Mouse (Mus musculus): ENCODE data around the gene Slc2a3.

Gene Slc2a3

DNA sequence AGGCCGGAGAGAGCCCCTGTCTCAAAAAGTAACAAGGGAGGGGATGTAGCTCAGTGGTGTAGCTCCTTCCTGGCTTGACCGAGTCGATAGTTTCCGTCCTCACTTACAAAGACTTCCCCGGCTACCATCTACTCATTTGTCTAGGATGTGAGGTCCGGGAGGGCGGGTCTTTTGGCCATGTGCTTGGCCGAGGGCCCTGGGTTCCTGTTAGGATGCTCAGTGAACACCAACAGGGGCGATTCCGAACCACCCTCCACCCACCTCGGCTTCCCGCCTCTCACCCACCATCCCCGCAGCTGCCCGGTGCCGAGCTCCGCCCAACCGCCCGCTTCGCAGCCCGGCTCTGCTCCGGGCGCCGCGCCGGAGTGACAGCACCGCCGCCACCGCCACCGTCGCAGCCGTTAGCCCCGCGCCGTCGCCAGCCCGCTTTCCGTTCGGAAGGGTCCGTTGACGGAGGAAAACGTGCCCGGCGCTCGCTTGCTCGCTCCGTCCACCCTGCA is at the start of gene Slc2a3:
Gene Slc2a3 (minus strand): TSS at position 340 of the 500 bp plus-strand sequence.
- DNase-seq: peak in 1 of 2 experiments; percentile 81

DNA sequence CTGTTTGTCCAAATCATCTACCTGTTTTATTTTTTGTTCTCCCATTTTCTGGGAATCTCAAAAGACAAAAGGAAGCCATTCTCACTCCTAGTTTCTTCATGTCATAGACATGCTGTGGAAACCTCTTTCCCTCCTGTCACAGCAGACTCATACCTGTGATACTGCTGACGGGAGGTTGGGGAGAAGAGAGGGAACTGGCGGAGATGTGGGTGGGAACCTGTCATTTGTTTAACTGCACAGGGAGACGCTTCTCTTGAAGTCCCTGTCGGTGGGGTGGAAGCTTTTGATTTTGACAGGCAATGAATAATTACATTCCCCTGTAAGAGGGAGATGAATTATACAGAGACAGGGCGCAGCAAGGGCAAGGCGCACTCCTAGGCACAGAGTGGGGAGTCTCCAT is 42.3 kb upstream of the Slc2a3 start:
- DNase-seq: no peak

DNA sequence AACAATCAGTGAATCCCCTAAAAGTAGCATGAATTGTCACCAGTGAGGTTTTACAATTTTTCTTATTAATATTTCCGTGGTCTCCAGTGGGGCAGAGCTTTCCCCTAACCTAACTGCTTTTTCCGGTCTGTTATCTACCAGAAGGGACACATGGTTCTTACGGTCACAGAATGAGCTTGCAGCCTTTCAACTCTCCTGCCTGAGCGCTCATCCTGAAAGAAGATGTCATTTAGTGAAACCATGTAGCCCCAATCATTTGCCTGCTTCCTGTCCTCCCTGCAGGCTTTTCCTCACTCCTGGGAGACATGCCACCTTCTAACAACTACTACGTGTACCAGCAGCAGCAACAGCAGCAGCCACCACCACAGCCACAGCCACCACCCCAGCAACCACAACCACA is 36.1 kb upstream of the Slc2a3 start:
- DNase-seq: no peak

DNA sequence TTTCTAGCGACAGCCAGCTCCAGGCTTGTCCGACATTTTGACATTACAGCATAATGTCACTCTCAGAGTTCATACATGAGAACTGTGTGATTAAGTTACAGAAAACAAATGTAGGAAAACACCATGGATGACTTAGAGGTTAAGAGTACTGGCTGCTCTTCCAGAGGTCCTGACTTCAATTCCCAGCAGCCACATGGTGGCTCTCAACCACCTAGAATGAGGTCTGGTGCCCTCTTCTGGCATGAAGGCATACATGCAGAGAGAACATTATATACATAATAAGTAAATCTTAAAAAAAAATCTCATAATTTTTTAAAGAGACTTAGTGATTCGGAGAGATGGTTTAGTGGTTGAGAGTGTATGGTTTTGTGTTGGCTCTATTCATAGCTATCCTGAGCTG is 35.5 kb upstream of the Slc2a3 start:
- no peak for DNase-seq

DNA sequence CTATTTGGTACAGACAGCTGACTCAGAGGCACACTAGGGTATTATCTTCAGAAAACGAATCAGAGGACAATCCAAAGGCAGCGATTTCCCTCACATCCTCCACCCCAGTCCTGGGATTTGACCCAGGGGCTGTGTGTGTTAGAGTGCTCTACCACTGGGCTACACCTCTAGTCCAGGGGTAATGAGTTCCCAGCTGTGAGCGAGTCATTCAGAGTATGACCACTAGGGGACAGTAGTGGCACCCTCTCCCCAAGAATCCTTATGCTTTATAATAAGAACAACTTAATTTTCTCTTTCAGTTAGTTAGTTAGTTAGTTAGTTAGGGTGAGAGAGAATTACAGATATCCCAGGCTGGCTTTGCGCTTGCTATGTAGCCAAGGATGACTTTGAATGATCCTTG is 32.9 kb upstream of the Slc2a3 start:
- DNase-seq: peak; percentile 33 to 55

DNA sequence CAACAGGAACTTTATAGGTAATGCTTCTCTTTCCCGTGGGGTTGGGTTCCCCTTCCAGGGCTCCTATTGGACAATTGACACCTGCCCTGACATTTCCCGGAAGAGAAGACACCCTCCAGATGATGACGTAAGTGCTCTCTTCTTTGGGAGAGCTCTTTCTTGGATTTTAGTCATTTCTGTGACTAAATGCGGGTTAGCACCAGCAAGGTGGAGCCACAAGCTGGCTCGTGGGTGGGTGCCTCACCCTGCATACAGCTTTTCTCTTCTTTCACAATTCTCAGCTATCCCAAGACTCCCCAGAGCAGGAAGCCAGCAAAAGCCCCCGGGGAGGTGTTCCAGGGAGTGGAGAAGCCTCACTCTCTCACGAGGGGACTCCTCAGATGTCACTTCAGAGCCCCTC is 31.4 kb upstream of the Slc2a3 start:
- DNase-seq: no peak

DNA sequence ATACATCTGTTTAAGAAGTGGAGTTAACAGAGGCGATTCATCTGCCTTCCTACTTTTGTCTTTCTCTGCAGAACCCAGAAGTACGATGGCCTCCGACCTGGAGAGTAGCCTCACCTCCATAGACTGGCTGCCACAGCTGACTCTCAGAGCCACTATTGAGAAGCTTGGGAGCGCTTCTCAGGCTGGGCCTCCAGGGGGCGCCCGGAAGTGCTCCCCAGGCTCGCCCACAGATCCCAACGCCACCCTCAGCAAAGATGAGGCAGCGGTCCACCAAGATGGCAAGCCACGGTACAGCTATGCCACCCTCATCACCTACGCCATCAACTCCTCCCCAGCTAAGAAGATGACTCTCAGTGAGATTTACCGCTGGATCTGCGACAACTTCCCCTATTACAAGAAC is 26.6 kb upstream of the Slc2a3 start:
- DNase-seq: peak; percentile 50 to 54

DNA sequence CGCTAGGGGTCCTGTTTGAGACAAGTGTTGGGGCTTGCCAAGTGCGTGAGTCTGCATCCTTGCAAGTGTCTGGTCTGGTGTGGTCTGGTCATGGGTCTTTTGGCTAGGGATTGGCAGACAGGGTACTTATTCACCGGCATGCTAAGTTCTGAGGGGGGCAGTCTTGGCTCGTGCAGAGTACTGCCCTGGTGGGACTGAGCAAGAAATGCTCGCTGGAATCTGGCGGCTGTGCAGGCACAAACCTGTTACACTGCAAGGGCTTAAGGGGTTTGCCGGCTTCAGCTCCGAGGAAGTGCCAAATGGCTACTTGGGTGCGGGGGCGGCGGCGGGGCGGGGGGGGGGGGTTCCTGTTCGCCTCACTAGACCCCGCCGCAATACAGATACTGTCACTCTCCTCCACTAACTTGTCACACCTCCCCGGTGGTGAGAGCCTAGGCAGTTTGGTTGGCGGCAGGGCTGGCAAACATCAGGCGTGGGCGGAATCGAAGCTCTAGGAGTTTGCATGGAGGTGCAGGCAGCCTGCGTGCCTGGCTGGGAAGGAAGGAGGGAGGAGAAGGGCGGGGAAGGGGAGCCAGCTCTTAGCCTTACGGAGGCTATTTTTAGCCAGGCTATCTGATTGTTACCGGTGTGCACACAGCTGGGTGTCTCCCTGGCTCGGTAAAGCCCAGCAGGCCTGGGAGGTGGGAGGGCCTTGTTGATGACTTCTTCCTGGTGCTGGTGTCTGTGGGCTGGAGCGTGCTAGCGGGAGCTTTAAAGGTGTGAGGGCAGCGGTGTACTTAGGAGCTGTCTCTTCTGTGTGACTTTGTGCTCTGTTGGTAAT is 24.7 kb upstream of the Slc2a3 start:
- DNase-seq: peak; percentile 58 to 64

DNA sequence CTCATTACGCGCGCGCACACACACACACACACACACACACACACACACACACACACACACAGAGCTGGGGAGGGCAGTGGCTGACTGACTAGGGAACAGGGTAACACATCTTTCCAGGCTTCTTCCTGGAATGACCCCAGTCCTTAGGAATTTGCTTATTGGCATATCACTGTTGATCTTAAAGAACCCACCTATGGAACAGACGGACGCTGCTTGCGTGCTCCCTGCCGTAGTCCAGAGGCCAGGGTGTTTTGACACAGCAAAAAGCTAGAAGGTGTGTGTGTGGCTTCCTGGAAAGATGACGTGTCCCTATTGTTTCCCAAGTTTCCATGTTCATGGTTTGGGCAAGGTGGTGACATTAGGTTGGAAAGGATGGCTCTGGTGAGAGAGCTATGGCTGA is 23.7 kb upstream of the Slc2a3 start:
- DNase-seq: no peak

DNA sequence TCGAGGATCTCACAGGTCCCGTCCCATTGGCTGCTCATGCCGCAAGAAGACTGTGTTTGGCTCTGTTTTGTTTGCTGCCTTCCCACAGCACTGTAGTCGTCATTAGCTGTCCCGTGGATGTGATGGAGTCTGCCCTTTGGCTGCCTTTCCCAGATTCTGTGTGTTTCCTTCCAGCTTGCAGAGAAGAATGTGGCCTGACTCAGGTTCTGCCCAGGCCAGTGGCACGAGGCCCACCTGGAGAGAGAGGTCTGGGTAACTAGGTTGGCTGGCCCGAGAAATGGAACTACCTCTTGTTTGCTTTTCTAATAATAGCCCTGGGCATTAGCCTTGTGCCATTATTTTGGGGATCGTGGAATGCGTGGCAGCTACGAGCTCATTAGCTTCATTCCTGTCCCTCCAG is 22.6 kb upstream of the Slc2a3 start:
- no peak for DNase-seq

DNA sequence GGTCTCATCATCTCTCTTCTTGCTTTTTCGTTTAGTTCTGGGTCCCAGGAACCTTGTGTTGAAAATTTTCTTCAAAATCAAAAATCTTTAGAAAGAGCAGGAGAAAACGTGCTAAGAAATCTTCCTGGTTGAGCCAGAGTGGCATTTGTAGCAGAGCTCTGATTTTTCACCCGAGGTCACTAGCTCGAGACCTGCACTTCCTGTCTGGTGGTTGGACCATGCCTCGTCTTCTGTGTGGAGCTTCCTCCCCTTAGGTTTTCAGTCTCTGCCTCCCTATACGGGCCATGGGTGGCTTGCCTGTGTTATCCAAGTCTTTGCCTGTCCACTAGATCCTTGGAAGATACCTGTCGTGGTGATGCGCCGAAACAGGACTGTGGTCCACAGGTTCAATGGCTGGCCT is 20.4 kb upstream of the Slc2a3 start:
- no peak for DNase-seq

DNA sequence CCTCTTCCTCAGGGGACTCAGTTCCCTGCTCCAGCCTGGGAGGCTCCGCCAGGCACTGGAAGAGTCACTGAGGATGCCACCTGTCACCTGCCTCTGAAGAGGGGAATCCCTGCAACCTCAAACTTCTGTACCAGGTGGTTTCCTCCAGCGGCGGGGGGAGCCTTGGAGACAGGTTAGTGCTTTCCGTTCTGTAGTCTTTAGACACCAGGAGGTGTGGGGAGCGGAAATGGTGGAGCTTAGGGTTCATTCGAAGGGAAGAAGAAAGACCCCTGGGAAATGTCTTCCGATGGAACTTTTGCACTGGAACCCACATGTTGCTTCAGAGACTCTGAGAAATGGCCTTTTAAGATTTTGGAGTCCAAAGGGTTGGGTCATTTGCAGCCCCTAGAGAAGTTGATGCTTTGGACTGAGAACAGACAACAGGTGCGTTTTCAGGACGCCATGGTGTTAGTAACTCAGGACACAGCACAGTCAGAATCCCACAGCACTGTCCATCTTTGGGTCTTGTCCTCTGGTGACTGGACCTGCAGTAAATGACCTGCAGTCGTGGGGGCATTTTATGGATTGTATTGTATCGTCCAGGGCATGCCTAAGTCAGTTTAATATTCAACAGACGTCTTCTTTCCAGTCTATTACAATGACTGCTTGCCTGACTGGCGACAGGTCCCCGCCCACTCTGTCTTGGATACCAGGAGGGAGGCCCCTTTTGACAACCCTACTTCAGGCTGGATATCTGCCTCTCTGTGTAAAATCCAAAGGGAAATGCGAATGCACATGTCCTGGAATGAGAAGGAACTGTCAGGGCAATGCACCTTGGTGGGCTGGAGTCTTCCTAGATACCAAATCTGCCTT is 19.6 kb upstream of the Slc2a3 start:
- DNase-seq: no peak

DNA sequence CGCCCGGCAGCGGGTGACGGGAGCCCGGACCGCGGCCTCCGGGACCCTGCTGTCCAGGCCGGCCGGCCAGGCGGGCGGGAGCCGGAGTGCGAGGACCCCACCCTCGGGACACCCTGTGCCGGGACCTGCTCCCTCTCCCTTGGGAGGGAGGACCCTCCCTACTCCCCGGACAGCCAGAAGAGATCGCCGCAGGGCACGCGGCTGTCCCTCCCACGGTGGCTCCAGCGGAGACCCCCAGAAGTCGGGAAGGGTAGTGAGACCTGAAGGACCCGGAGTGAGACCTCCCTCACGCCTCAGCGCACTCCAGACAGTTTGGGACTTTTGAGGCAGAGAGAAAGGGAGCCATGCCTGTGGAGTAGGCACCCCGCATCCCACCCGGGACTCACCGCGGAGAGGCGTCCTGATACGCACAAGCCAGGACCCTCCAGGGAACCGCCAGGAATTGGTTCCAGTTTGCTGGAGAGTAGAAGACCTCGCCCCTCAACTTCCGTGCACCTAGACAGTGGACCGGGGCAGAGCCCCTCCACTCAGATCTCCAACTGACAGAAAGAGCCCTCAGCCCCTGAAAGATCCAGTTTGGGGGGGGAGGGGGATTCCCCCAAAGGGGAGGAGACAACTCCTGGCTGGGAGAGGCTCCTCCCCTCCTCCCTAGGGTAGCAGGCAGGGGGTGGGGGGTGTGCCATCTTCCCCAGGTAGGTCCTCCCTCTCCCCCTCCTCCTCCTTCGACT is 18.8 kb upstream of the Slc2a3 start:
- DNase-seq: peak; percentile 53 to 57

DNA sequence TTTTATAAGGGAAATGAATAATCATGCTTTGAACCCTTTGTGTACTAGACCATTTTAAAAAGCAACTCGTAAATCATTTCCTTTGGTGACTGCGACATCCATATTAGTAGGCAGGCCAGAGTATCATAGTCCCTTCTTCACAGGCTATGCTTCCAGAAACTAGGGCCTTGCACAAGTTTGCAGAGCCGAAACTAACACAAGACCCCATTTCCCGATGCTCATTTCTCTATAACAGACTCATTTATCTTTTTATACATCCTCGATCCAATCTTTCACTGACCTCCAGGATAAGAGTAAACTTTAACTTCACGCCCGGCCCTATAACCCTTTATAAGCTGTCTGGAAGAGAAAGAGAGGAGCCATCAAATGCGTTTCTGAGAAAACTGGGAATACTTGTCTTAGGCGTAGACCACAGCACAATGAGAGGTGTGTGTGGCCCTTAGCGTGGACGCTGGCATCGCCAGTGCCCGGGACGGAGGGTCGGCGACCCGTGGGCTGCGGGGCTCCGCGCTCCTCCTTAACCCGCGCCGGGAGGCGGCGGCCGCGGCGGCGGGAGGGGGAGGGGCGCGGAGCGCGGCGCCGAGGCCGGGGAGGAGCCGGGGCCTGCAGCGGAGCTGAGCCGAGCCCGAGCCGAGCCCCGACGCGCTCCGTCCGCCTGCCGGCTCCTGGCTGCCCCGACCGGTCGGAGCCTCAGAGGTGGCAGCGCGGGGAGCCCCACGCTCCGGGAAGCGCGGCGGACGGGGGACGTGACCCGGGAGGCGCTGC is 18.0 kb upstream of the Slc2a3 start, which contains the start of gene Foxj2:
Gene Foxj2 (plus strand): TSS at position 609 of the 765 bp plus-strand sequence.
- DNase-seq: peak; percentile 83 to 86

DNA sequence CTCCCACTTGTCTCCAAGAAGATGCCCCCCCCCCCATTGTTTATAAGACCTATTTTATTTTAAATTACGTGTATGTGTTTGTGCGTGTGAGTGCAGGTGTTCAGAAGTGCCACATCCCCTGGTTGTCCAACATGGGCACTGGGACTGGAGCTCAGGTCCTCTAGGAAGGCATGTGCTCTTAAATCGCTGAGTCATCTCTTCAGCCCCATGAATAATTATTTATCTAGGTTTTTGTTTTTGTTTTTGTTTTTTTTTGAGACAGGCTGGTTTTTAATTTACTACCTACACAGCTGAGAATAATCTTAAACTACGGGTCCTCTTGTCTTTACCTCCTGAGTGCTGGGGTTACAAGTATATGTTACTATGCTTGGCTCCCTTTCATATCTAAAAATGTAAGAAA is 12.2 kb upstream of the Slc2a3 start:
- no peak for DNase-seq

DNA sequence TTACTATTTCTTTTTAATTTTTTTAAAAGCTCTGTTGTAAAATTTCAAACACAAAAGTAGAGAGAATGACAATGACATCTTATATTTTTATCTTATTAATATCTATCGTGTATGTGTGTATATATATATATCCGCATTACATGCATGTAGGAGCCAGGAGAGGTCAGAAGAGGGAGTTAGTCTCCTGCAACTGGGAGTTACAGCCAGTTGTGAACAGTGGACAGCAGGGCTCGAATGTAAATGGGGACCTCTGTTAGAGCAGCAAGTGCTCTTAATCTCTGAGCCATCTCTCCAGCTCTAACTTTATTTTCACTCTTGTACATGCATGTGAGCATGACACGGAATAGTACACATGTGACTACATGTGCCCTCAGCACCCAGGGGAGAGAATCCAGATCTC is 11.3 kb upstream of the Slc2a3 start:
- no peak for DNase-seq

DNA sequence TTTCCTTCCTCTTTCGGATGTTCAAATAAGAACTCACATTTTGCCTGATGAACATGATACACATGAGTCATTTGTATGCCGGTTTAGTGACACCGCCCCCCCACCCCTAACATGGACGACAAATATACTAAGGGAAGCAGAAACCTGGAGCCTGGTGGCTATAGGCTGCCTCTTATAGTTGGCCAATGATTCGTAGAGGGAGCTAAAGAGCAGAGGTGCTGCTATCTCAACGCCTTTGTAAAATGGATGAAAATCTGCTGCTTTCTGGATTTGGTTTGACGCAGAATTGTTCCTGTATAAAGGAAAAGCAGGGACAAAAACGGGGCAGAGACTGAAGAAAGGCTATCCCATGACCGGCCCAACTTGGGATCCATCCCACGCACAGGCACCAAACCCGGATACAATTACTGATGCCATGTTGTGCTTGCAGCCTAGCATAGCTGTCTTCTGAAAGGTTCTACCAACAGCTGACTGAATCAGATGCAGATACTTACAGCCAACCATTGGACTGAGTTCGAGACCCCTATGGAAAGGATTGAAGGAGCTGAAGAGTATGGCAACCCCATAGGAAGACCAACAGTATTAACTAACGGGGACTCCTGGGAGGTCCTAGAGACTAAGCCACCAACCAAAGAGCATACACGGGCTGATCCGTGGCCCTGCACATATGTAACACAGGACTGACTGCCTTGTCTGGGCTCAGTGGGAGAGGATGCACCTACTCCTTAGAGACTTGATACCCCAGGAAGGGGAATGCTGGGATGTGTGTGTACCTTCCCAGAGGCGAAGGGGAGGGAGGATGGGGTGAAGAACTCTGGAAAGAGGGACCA is 10.5 kb upstream of the Slc2a3 start:
- DNase-seq: peak; percentile 64 to 72

DNA sequence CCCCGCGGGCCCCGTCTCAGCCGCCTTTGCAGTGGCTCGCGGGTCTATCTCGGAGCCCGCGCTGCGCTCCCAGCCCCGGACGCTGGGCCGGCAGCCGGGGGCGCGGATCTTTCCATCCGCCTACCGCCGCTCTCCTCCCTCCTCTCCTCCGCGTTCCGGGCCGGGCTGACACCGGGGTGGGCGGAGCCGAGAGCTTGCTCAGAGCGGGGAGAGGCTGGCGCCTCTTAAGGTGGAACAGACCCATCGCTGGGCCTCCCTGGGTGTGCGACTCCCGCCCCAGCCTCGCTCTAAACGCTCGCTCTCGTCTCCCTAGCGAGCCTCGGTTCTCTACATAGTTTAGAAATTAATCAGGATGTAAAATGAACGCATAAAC is 9.8 kb upstream of the Slc2a3 start:
- peak; percentile 94 to 96 for DNase-seq

DNA sequence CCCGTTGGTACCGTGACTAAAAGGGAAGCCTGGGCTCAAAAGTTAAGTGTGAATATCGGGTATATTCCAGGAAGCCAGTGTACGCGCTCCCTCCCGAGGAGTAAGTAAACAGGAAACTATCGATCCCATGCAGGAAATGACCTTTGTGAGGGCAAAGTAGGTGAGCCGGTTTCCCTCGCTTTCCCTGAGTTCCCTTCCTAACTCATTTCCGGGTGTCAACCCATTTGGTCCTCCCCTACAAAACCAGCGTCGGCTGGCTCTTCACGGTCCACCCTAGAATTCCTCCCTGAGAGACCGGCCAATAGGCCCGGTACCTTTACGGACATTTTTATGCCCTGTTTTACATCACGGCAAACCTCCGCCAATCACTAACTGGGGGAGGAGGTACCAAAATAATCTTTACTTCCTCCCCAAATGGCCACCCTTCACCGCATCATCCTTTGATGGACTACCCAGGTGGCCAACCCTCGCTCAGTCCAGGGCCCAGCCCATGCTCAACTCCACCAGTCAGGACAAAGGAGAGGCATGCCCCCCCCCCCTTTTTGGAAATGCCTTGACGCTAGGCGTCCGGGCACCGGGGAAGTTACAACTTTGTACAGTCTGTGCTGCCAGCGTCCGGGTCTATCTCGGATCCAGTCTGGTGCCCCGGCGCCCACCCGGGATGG is 9.3 kb upstream of the Slc2a3 start:
- DNase-seq: peak; percentile 98 to 99

DNA sequence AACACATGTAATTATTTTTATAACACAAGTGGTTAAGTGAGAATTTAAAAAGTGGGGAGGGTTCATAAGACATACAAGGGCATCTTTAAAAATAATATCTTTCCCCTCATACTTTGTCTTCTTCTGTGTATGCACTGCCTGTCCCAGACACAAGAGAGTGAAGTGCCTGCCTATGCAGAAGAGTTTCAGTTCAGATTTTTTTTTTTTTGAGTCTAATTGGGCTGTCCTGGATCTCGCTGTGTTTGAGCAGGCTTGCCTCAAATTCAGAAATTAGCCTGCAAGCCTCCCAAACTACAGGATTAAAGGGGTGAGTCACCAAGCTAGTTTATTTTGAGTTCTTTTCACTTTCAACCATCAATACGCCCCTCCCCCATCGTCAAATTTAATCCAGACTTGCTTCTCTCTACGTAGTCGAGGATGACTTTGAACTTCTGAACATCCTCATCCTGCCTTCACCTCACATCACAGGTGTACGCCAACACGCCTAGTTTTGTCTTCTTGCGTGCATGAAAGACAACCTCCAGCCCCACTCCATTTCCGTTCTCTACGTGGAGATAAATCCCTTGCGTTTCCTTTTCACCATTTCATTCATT is 8.7 kb upstream of the Slc2a3 start:
- DNase-seq: peak; percentile 54 to 73

Measured in cerebellum, postnatal 10 days (tissue).